Mouse (Mus musculus) heart, postnatal 36 days (tissue): Measurements from ENCODE around the gene Gm4565. TPM values are rescaled to one million over a fixed set of nuclear protein-coding genes. Genes with fewer than 3 reads are reported as not detected.
"Not testable (repeated sequence)": the region's sequence is repeated elsewhere in the genome, so short reads cannot be mapped to it uniquely, and the experiment has no call there.

Experiments
- DNase-seq, 2 experiments: peaks; one replicate each; pipeline ENCODE4 v3.0.0; 2021 to 2022
- intact Hi-C: fragments of 180-260 bp; cut with DNase I; formaldehyde crosslinking; loops from one replicate; pipeline ENCODE4 v1.15.1; 2025
- total RNA-seq, 2 experiments: library from RNA; stranded (reverse); gene quantifications; 2 replicates each; pipeline ENCODE4 v1.2.3; 2021

Gm4565 gene
- total RNA-seq, result not detected

GRCm38 (mm10) chr7:22588027-22588426, at the start of gene Gm4565:
Gene Gm4565 (minus strand): TSS chr7:22588127.
- DNase-seq, intact Hi-C loops: not testable (repeated sequence)

DNA sequence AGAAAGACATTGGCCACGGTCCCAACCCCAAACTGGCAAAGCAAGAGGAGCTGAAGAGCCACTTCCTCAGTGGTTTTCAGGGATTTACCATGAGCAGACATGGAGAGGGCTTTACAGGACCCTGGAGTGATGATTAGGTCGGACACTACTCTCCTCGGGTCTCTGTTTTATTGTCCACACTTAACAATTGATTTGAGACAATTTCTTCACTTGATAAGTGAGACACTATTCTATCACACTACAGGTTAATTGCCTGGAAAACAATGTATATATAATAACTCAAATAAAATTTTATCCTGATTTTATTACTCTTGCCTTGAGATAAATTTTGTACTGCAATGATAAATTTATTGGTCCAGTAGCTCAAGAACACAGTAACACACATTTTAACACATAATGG, 22.7 kb downstream of the Gm4565 start, which contains the start of gene Gm4201:
Gm4201 (minus strand) TSS at position 101 of the 400 bp plus-strand sequence.
- intact Hi-C loops, DNase-seq: not testable (repeated sequence)

DNA sequence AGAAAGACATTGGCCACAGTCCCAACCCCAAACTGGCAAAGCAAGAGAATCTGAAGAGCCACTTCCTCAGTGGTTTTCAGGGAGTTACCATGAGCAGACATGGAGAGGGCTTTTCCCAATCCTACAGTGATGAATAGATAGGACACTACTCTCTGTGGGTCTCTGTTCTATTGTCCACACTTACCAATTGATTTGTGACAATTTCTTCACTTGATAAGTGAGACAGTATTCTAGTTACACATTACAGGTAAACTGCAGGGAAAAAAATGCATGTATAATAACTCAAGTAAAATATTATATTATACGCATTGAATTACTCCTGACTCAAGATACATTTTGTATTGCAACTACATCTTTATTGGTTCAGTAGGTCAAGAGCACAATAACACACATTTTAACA, 53.1 kb downstream of the Gm4565 start, which contains the start of gene Gm8677:
Gm8677 (minus strand) TSS at position 101 of the 400 bp plus-strand sequence.
- DNase-seq, intact Hi-C loops: not testable (repeated sequence)

Other genes starting within 250 kb of the Gm4565 start
- not detected for gene Gm8660, start 217.1 kb downstream of the Gm4565 start, total RNA-seq
- gene Vmn1r148, start 174.5 kb downstream of the Gm4565 start, total RNA-seq, result not detected
- not detected for gene Vmn1r149, start 149.9 kb downstream of the Gm4565 start, total RNA-seq
- not detected for gene Gm10665, start 124.1 kb downstream of the Gm4565 start, total RNA-seq
- gene Vmn1r151, start 88.4 kb downstream of the Gm4565 start, total RNA-seq, result not detected
- not detected for gene Vmn1r152, start 65.2 kb downstream of the Gm4565 start, total RNA-seq
- not detected for gene Gm8677, start 53.2 kb downstream of the Gm4565 start, total RNA-seq
- gene Gm4201, start 22.8 kb downstream of the Gm4565 start, total RNA-seq, result not detected
- not detected for gene Vmn1r155, start 69.9 kb upstream of the Gm4565 start, total RNA-seq
- gene Gm8693, start 104.2 kb upstream of the Gm4565 start, total RNA-seq, result not detected
- gene Gm4567, start 131.6 kb upstream of the Gm4565 start, total RNA-seq, result not detected
- gene Vmn1r157, start 173.6 kb upstream of the Gm4565 start, total RNA-seq, result not detected
- gene Vmn1r158, start 202.7 kb upstream of the Gm4565 start, total RNA-seq, result not detected